Mouse (Mus musculus) spleen, postnatal 4 days (tissue): ENCODE results near the gene Nudt1.
A peak's percentile ranks its signal among the peaks of the same experiment; 100 is the strongest.

Experiments used
- DNase-seq, 2 experiments: peaks; one replicate each; pipeline ENCODE4 v3.0.0; 2022; ENCODE audit warnings: low spot score in 2 of 2

Gene Nudt1

DNA sequence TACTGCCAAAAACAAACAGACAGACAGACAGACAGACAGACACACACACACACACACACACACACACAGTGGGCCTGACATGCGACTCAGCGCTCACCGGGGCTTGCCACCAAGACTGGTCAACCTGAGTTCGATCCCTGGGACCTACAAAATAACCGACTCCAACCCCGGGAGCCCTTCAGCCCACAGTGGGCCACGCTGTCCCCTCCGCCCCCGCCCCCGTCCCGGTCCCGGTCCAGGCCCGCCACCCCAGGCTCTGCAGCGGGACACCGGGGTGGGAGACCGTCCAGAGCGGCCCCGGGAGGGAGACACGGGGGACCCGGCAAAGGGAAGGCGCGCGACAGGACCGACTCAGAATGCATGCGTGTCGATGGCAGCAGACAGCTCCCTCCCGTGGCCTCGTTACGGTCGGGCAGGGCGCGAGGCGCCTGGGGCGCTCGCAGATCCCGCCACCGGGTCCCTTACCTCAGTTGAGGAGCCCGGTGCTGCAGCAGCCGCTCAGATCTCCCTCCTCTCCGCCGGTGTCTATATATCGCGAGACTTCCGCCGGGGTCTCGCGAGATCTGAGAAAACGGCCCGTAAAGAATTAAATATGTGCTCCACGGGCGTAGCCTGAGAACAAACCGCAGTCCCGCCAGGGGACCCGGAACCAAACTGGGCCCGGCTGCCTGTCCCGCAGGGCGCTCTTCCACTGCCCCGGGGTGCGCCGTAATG lies at the start of gene Nudt1, which contains the start of gene Mad1l1:
TSS of gene Nudt1 (plus strand) at position 615 of the 714 bp plus-strand sequence.
TSS of gene Mad1l1 (minus strand) at position 511 of the 714 bp plus-strand sequence.
- DNase-seq = peak; percentile 95 to 97

DNA sequence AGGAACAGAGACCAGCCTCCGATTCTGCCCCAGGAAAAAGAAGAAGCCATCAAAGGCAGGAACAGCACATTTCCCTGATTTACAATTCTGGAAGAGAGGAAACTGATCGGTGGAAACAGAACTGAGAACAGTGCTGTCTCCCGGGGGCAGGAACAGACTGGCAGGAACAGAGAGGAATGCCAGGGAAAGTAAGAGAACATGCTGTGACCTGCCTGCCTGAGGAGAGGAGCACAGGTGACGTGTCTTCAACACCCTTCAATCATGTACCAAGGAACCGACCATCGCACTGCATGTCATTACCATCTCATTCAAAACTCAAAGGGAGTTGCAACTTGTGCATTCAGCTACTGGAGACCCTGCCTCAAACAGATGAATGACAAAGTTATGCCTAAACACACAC lies 44.7 kb upstream of the Nudt1 start:
- no peak for DNase-seq

DNA sequence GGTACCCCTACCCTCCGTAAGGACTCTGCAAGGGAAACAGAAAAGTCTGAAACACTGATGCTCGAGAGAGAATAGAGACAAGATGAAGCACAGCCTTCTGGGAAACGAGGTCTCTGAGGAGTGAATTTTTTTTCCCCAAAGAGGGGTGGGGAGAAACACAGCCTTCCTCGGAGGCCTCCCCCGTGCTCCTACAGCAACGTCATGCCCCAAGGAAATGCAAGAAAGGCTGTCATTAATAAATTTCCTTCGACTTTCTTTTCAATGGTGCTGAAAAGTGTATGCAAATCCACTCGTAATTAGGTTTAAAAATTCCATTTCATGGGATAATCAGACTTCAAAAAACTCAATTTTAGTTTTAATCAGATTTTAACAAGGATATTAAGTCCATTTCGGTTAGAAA lies 41.3 kb upstream of the Nudt1 start:
- no peak for DNase-seq

DNA sequence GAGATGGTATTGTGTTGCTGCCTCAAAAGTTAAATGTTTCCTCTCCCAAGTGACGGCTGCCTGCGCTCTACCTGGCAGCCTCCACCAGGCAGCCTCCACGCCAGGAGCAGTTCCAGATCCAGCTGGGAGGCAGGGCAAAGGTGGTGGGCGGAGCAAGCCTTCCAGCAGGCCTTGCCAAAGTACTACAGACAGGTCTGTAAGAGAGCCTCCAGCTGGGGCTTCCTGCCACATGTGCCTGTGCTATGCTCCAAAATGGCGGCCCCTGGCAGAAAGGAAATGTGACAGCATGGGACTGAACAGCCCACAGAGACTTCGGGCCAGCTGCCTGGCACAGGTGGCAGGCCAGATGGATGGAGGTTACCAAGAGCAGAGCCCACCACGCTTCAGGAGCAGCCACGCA lies 39.1 kb upstream of the Nudt1 start:
- DNase-seq = no peak

DNA sequence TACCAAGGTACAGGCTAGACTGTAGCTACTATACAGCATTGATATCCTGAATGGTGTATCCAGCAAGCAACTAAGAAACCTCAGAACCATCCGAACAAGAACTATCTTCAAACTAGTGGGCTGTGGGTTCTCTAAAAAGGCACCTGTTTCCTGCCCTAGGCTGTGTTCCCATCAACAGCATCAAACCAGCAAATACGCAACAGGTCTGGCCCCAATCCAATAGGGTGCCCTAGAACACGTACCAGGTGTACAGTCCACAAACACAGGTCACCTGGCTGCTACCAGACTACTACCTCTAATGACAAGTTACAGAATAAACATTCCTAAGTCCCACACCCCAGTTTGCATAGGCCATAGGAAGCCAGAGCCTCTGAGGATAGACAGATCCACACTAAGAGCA lies 38.6 kb upstream of the Nudt1 start:
- no peak for DNase-seq

DNA sequence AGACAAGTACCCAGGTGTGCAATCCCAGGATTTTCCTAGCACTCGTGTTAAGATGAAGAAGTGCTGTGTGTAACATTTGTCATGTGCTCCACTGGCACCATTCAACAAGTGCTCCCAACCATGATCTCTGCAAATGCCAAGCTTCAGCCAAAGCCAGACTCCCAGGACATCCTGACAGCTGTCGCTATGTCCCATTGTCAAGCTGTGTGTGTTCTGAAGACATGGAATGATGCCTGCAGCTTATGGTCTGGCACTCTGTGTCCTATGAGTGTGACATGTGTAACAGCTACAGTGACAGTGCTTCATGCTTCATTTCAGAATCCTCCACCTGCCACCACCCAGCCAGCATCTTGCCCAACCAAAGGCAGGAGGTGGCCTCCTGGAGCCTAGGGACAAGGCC lies 37.4 kb upstream of the Nudt1 start:
- no peak for DNase-seq

DNA sequence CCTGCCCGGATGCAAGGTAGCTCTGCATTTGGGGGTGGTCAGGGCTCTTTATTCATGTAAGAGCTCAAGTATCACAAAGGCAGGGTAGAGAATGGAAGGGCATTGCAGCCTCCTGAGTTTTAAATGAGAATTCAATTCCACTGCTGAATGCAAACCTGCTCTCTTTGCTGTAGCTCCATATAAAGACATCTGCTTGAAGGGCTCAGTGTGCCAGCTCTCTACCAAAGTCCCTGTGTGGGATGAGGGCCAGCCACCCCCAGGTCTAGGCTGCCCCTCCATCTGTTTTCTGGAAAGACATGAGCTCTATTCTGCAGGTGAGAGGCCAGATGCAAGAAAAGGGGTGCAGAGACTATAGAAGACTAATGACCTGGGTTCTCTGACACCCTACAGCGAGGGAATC lies 36.7 kb upstream of the Nudt1 start:
- DNase-seq = no peak

DNA sequence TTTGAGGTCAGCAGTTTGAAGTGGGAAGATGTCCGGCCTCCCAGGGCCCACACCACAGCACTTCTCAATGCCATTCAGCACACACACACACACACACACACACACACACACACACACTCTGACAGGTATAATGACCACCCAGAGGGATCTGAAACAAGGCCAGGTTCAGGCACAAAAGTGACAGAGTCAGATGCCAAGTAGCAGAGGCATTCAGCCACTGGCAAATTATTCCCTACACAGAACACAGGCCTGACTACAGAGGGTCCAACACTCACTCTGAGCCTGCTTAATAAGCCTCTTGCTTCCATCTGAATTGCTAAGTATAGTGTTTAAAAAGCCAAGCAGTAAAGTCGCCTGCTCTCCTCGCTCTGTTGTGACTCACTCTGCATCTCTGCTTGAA lies 33.2 kb upstream of the Nudt1 start:
- DNase-seq = no peak

DNA sequence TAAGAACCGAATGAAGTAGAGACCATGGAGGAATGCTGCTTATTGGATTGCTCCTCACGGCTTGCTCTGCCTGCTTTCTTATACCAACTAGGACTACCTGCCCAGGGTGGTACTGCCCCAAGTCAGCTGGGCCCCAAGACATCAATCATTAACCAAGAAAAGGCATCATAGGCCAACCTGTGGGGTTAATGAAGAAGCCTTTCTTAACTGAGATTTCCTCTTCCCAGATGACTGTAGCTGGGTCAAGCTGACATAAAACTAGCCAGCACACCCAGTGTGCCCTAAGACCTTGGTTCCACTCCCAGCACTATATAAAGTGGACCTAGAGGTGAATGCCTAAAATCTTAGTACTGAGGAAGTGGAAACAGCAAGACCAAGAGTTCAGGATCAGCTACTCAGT lies 32.3 kb upstream of the Nudt1 start:
- no peak for DNase-seq

DNA sequence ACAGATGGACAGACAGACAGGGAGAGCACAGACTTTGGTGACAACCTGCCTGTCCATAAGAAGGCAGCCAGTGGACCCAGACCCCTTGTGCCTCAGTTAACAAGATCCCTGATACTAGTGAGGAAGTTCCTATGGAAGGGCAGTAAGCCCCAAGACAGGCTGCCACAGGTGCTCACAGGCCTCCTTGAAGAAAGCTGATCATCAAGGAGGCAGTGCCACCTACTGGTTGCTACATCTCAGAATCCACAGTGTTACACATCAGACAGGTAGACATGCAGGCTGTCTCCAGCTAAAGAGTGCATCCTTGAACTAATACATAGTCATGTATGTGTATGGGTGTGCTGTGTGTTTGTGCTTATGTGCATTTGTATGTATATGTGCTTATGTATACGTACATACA lies 29.3 kb upstream of the Nudt1 start:
- peak; percentile 32 to 69 for DNase-seq

DNA sequence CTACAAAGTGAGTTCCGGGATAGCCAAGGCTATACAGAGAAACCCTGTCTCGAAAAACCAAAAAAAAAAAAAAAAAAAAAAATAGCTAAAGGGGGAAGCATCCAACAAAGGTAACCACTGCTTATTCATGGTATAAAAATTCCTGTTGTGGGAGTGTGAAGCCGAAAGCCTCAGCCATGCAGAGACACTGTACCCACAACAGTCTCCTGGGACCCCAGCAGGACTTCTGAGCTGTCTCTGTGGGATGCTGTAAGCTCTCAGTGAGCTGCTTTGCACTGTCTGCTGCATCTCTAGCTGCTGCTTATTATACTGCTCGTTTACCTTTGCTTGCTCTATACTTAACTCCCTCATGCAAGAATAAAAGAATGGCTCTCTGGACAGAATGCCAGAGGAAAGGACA lies 23.2 kb upstream of the Nudt1 start:
- no peak for DNase-seq

DNA sequence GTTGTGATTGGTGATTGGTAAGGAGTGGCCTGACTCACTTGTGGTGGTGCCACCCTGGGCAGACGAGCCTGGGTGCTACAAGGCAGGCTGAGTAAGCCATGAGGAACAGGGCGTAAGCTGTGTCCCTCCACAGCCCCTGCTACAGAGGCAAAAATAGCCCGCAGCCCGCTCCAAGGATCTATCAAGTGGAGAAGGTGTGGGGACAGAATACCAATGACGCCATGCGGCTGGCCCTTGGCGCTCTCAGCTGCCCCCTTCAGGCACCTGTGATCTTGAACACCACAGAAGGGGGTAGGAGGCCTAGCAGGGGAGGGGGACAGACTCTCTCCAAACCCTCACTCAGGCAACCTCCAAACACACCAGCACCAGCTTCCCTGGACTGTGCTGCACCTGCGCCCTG lies 15.4 kb upstream of the Nudt1 start:
- DNase-seq = no peak

DNA sequence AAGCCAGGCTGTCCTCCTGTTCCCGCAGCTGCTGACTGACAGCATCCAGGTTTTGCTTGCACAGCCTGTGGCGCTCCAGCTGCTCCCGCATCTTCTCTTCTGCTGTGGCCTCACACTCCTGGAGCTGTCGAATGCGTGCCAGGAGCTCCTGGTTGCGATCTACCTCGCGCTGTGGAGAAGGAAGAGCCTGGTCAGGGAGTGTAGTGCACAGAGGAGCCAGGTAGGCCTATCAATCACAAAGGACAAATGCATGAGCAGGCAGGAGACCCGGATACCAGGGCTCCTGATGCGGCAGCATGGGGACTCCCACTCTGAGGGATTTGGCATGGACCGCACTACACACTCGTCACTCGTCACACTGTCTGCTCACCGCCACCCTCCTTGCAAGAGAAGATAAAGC lies 13.9 kb upstream of the Nudt1 start:
- DNase-seq = no peak

DNA sequence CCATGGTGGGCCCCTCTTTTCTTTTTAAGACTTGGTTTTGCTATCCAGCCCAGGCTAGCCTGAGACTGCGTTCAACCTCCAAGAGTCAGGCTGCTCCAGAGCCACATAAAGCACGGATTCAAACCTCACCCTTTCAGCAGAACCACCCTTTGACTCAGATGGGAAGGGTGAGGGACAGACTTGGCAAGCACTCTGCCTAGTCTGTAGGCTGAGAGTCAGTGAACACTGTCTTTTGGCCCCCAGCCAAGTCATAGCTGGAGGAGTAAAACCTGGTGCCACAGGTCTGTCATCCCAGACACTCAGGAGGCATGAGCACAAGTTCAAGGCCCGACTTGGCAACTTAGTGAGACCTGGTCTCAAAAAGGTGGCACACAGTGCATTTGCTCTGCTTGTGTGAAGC lies 4.7 kb upstream of the Nudt1 start:
- DNase-seq = no peak

DNA sequence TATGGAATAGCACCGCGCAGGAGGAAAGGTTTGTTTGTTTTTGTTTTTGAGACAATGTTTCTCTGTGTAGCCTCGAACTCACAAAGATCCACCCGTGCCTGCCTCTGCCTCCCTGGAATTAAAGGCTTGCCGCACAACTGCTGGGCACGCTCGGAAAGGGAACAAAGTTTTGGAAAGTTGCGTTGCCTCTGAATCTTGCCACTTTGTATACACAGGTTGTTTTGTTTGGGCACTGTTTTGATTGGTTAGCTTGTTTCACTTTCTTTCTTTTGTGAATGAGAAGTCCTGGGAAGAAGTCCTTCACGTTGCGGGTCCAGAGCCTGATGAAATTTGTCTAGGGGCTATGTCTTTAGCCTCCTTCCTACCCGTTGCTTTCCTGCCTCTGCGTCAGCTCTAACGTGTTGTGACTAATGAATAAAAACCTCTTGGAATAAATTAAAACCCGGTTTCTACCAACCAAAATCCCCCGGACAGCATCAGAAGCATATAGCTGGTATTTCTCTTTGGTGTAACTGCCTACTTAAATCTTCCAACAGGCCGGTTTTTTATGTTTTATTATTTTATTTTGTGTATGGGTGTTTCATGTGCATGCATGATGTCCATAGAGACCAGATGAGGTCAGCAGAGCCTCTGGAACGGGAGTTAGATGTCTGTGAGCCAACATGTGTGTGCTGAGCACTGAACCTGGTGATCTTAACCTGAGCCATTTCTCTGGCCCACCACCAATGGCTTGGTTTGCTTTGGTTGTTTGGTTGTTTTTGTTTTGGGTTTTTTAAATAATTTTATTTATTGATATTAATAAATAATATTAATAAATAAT lies 510 bp downstream of the Nudt1 start:
- DNase-seq = no peak

DNA sequence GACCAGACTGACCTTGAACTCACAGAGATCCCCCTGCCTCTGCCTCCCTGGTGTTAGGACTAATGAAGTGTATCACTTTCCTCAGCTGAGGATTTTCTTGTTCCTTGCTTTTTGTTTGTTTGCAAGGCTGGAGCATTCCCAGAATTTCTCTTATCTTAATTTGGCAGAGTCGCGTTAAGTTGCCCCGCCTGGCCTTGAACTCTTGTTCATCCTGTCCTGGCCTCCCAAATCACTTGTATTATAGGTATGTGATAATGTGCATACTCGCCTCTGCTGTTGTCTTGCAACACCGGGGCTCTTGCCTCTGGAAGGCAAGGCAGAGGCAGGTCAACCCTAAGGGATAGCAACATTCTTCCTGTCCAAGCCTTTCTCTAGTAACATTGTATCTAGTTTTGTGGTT lies 2.6 kb downstream of the Nudt1 start:
- DNase-seq = no peak

DNA sequence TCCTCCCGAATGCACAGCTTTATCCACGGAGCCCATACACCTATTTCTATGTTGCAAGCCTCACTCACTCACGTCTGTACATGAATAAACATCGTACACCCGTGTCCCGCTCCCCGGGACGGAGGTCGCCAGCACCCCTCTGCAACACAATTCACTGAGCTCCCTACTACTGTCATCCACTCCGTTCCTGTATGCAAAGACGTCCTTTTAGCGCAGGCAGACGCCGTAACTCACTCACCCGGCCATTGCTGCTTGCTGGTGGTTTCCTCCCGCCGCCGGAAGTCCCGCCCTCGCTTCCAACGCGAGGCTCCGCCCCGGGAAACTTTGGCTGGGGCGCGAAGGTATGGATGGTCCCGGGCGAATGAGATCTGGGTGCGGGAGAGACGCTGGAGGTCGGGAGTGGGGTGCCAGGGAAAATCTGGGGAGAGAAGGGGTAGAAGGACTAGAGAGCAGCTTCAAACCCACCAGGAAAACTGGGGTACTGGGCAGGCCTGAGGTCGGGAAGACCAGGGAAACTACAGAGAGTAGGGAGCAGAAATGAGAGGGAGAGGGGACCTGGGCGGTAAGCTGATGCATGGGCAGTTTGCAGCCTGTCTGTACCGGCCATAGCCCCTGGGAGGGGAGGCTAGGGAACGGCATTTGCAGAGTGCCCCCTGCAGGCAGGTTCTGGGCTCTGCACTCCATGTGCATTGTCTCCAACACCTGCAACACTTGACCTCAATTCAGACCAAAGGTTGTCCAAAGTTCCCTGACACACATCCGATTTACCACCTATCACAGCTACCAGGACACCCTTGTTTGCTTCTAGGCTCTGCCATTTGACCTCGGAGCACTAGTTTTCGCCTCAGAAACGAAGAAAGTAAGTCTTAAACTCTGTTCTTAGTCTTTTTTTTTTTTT lies 10.4 kb downstream of the Nudt1 start, which contains the start of gene Mrm2:
TSS of gene Mrm2 (minus strand) at position 284 of the 898 bp plus-strand sequence.
- peak; percentile 85 to 94 for DNase-seq

DNA sequence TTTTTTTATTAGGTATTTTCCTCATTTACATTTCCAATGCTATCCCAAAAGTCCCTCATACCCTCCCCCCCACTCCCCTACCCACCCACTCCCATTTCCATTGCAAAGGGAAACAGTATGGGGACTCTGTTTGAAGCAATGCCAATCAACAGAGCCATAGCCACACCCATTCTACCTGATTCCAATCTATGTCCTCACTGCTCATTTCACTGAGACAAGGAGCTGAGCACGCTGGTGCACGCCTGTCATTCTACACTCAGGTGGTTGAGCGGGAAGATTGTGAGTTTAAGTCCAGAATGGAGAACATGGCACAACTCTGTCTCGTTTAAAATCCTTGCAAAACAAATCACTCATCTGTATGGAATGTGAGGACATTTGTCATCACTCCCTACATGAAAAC lies 11.1 kb downstream of the Nudt1 start:
- no peak for DNase-seq

DNA sequence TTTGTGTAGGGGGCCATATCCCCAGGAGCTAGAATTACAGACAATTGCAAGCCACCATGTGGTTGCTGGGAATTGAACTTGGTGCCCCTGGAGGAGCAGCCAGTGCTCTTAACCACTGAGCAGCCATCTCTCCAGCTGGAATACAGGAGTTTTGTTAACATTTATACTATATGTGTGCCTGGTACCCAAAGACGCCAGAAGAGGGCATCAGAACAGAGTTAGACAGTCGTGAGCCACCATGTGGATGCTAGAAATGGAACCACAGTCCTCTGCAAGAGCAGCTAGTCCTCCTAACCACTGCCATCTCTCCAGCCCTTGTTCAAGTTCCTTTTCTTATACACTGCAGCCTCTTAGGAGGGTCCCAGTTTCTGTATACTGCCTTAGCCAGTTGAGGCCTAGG lies 12.2 kb downstream of the Nudt1 start:
- no peak for DNase-seq

DNA sequence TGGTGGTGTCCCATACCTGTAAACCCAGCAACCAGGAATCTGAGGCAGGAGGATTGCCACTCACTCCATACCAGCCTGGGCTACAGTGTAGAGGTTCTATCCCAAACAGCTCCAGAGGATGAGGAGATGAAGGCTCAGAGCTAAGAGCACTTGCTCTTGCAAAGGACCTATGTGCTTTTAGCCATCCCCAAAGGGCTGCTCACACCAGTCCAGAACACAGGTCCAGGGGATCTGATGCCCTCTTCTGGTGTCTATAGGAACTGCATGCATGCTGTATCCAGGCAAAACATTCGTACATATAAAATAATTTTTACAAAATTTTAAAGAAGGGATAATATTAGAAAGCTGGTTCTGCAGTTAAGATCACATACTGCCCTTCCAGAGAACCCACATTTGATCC lies 15.2 kb downstream of the Nudt1 start:
- peak in 1 of 2 experiments; percentile 73 for DNase-seq

DNA sequence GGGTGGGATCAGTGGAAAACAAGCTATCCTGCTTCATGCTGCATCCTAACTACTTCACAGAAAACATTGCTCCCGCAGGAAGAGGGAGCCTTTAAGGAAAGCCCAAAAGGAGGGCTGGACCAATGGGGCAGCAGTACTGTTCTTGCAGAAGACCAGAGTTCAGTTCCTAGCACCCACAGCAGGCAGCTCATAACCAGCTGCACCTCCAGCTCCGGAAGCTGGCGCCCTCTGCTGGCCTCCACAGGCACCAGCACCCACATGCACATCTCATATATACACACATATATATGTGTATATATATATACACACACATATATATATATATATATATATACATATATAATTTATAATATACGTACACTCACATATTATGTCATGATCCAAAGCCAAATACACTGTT lies 17.3 kb downstream of the Nudt1 start:
- no peak for DNase-seq

DNA sequence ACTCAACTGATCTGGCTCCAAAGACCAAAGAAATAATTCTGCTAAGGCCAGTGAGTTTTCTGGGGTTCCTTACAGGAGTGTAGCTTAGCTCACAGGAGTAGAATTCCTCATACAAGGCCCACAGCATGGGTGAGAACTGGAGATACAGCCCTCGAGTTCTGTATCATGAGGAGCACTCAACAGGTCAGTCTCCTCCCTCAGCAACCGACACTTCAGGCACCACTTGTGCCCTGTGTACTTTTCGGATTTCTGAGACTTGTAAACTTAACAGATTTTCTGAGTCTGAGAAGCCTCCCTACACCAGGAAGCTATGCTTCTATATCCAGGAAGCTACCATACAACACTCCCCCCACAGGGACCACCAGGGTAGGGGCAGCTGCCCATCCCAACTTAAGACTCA lies 18.4 kb downstream of the Nudt1 start:
- no peak for DNase-seq
